8 mouse cellular contexts compared by ENCODE assay signal in the genomic region with DNA sequence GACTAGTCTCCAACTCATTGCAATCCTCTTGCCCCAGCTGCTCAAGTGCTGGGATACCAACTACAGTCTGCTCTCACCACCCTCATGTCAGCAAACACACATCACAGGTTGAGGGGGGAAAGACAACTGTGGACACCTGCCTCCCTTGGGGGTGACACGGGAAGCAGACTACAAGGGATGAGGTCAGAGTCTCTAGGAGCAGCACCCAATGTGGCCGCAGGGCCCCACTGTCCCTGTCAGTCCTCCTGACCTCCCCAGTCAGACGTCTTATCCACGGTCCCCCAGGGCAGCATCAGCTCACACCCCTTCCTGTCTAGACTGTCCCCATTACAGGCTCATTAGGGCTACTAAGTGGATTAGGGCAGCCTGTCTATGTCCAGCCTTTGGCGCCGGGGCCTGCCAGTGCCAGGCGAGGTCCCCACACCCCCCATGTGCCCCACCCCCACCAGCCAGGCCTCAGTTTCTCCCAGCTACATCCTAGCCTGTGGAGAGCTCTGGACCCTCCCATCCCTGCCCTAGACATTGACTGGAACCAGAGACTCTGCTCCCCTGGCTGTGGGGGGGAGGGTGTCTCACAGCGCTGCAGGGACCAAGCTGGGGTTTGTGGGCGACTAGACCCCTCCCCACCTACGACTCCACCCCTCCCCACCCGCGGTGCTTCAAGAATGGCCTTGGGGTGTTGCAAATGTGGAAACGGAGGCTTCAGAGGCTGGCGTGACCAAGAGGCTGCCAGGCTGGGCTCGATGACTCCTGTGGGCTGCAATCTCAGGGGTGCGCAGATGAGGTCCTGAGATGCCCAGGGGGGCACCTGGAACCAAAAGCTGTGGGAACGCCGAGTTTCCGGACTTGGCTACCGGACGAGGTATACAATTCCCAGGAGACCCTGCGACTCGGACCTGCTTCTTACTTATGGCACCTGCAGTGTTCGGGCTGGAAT. TPM values are rescaled to one million over a fixed set of nuclear protein-coding genes. Genes with fewer than 3 reads are reported as not detected.
DNase-seq lines count a peak whose midpoint lies in the region; ATAC-seq and TF ChIP-seq lines count a peak whose summit lies in the region.

No protein-coding gene starts in this region.

- H3K36me3 ChIP-seq in kidney, postnatal 0 days (ENCODE audit: insufficient read depth, low read length), result peaks cover 30% of the 10 kb centered on the region
- H3K36me3 ChIP-seq in embryonic facial prominence, embryonic 14.5 days (ENCODE audit: control insufficient read depth, insufficient read depth, low read length), result peaks cover 64% of the 10 kb centered on the region
- peaks cover 21% of the 10 kb centered on the region for H3K36me3 ChIP-seq in hindbrain, embryonic 16.5 days (ENCODE audit: control insufficient read depth, insufficient read depth, low read length)
- peaks cover 18% of the 10 kb centered on the region for H3K36me3 ChIP-seq in neural tube, embryonic 12.5 days

- no peak overlapping the region for H3K4me3 ChIP-seq in kidney, postnatal 0 days (replicated peaks; ENCODE audit: low read depth, low read length)
- H3K4me3 ChIP-seq in embryonic facial prominence, embryonic 14.5 days (ENCODE audit: low read depth, low read length), result peak overlapping the region; percentile 9; the same call in 1 of the 2 replicates
- H3K4me3 ChIP-seq in hindbrain, embryonic 16.5 days (ENCODE audit: low read length), result no peak overlapping the region
- H3K4me3 ChIP-seq in neural tube, embryonic 12.5 days, result peak overlapping the region; percentile 19

- no peaks in the 10 kb centered on the region for H3K27me3 ChIP-seq in kidney, postnatal 0 days (ENCODE audit: insufficient read depth, low read length)
- no peaks in the 10 kb centered on the region for H3K27me3 ChIP-seq in embryonic facial prominence, embryonic 14.5 days (replicated peaks; ENCODE audit: control insufficient read depth, insufficient read depth, low read length)
- H3K27me3 ChIP-seq in hindbrain, embryonic 16.5 days (replicated peaks; ENCODE audit: control insufficient read depth, insufficient read depth, low read length), result peaks cover 3% of the 10 kb centered on the region; the same call in 1 of the 2 replicates
- H3K27me3 ChIP-seq in neural tube, embryonic 12.5 days (replicated peaks), result peaks cover 30% of the 10 kb centered on the region

- DNase-seq in kidney, postnatal 0 days (ENCODE audit: low spot score), result no peak
- no peak for DNase-seq in kidney, adult 11 months
- DNase-seq in embryonic facial prominence, embryonic 14.5 days (ENCODE audit: low spot score), result no peak
- DNase-seq in adrenal gland, postnatal 25 days, result no peak
- DNase-seq in right cerebral cortex, adult 18-20 months, result no peak
- DNase-seq in cerebellum, postnatal 36 days, result no peak

- peak overlapping the region; percentile 30; the same call in 1 of the 2 replicates for H3K4me2 ChIP-seq in kidney, postnatal 0 days (ENCODE audit: low read length)
- H3K4me2 ChIP-seq in embryonic facial prominence, embryonic 14.5 days (ENCODE audit: low read depth, low read length), result peak overlapping the region; percentile 41
- peak overlapping the region; percentile 29 for H3K4me2 ChIP-seq in hindbrain, embryonic 16.5 days (ENCODE audit: low read length)
- peak overlapping the region; percentile 51 for H3K4me2 ChIP-seq in neural tube, embryonic 12.5 days (replicated peaks)

- no peak for ATAC-seq in kidney, postnatal 0 days (replicated peaks; ENCODE audit: low FRiP score, low read depth)
- ATAC-seq in embryonic facial prominence, embryonic 14.5 days (ENCODE audit: low read depth), result no peak
- ATAC-seq in hindbrain, embryonic 16.5 days, result no peak
- ATAC-seq in neural tube, embryonic 12.5 days (ENCODE audit: low FRiP score, low read depth), result no peak

- H3K4me1 ChIP-seq in kidney, postnatal 0 days (replicated peaks; ENCODE audit: insufficient read depth, low read length), result peaks cover 48% of the 10 kb centered on the region
- peaks cover 51% of the 10 kb centered on the region for H3K4me1 ChIP-seq in embryonic facial prominence, embryonic 14.5 days (ENCODE audit: control insufficient read depth, insufficient read depth, low read length)
- peaks cover 42% of the 10 kb centered on the region for H3K4me1 ChIP-seq in hindbrain, embryonic 16.5 days (ENCODE audit: control insufficient read depth, insufficient read depth, low read depth, low read length)
- peaks cover 66% of the 10 kb centered on the region for H3K4me1 ChIP-seq in neural tube, embryonic 12.5 days

- WGBS in kidney, postnatal 0 days, result 55% methylated on average over 24 of the region's 24 CpGs
- WGBS in embryonic facial prominence, embryonic 14.5 days, result 29% methylated on average over 17 of the region's 24 CpGs
- WGBS in hindbrain, embryonic 16.5 days, result 29% methylated on average over 24 of the region's 24 CpGs
- WGBS in neural tube, embryonic 12.5 days, result 22% methylated on average over 24 of the region's 24 CpGs

- TF ChIP-seq CTCF in kidney, postnatal 0 days (IDR thresholded peaks at IDR 0.05; ENCODE audit: low read depth), result no peak

- no peaks in the 10 kb centered on the region for H3K9me3 ChIP-seq in kidney, postnatal 0 days (replicated peaks; ENCODE audit: low read length)
- H3K9me3 ChIP-seq in embryonic facial prominence, embryonic 14.5 days (ENCODE audit: control insufficient read depth, low read length), result no peaks in the 10 kb centered on the region
- no peaks in the 10 kb centered on the region for H3K9me3 ChIP-seq in hindbrain, embryonic 16.5 days (ENCODE audit: control insufficient read depth, low read length)
- no peaks in the 10 kb centered on the region for H3K9me3 ChIP-seq in neural tube, embryonic 12.5 days

- no peak overlapping the region for H3K9ac ChIP-seq in kidney, postnatal 0 days (ENCODE audit: low read depth, low read length)
- peak overlapping the region; percentile 41; the same call in 1 of the 2 replicates for H3K9ac ChIP-seq in embryonic facial prominence, embryonic 14.5 days (ENCODE audit: low read depth, low read length)
- no peak overlapping the region for H3K9ac ChIP-seq in hindbrain, embryonic 16.5 days (ENCODE audit: low read depth, low read length)
- peak overlapping the region; percentile 21; the same call in 1 of the 2 replicates for H3K9ac ChIP-seq in neural tube, embryonic 12.5 days

- H3K27ac ChIP-seq in kidney, postnatal 0 days, result no peak overlapping the region
- no peak overlapping the region for H3K27ac ChIP-seq in embryonic facial prominence, embryonic 14.5 days (replicated peaks; ENCODE audit: low read depth, low read length)
- H3K27ac ChIP-seq in hindbrain, embryonic 16.5 days (ENCODE audit: low read depth, low read length), result peak overlapping the region; percentile 26; the same call in 1 of the 2 replicates
- 0 out of 2 replicates have a peak overlapping the region, but pooled peaks have one; percentile 15 for H3K27ac ChIP-seq in neural tube, embryonic 12.5 days

RNA-seq across cellular contexts. Expression of gene Smim24, which starts 13.9 kb away (rescaled TPM):
- 62.4 and 68.6 TPM in 2 replicates for polyA plus RNA-seq in kidney, postnatal 0 days (2015; fragmentation: Nextera tagmentation; extraction: Ambion mirVana)
- 3.9 and 4.1 TPM in 2 replicates for polyA plus RNA-seq in embryonic facial prominence, embryonic 14.5 days (2014; fragmentation: Nextera tagmentation; extraction: Ambion mirVana)
- polyA plus RNA-seq in hindbrain, embryonic 16.5 days (2015; fragmentation: Nextera tagmentation; extraction: Ambion mirVana), result 1.6 and 2.3 TPM in 2 replicates
- 2.1 and 2.7 TPM in 2 replicates for polyA plus RNA-seq in neural tube, embryonic 12.5 days (2016; fragmentation: Nextera tagmentation; extraction: Ambion mirVana)
- 1.4 TPM in 1 of 2 replicates, not detected in the other for total RNA-seq in adrenal gland, postnatal 25 days (2021)

RNA-seq across cellular contexts. Expression of gene Gm48552, which starts 18.0 kb away (rescaled TPM):
- 0.82 and 1.9 TPM in 2 replicates for polyA plus RNA-seq in kidney, postnatal 0 days (2015; fragmentation: Nextera tagmentation; extraction: Ambion mirVana)
- 0.77 and 0.88 TPM in 2 replicates for polyA plus RNA-seq in embryonic facial prominence, embryonic 14.5 days (2014; fragmentation: Nextera tagmentation; extraction: Ambion mirVana)
- polyA plus RNA-seq in hindbrain, embryonic 16.5 days (2015; fragmentation: Nextera tagmentation; extraction: Ambion mirVana), result 1.5 and 2.2 TPM in 2 replicates
- 2.3 and 2.5 TPM in 2 replicates for polyA plus RNA-seq in neural tube, embryonic 12.5 days (2016; fragmentation: Nextera tagmentation; extraction: Ambion mirVana)
- 1.5 TPM in 1 of 2 replicates, not detected in the other for total RNA-seq in adrenal gland, postnatal 25 days (2021)

RNA-seq across cellular contexts. Expression of gene Gm48551, which starts 22.5 kb away (rescaled TPM):
- polyA plus RNA-seq in kidney, postnatal 0 days (2015; fragmentation: Nextera tagmentation; extraction: Ambion mirVana), result 1.9 and 2.1 TPM in 2 replicates
- polyA plus RNA-seq in embryonic facial prominence, embryonic 14.5 days (2014; fragmentation: Nextera tagmentation; extraction: Ambion mirVana), result 2.4 and 2.6 TPM in 2 replicates
- polyA plus RNA-seq in hindbrain, embryonic 16.5 days (2015; fragmentation: Nextera tagmentation; extraction: Ambion mirVana), result 7.9 and 9.4 TPM in 2 replicates
- polyA plus RNA-seq in neural tube, embryonic 12.5 days (2016; fragmentation: Nextera tagmentation; extraction: Ambion mirVana), result 5.0 and 5.3 TPM in 2 replicates
- 1.7 TPM in 2 replicates for total RNA-seq in adrenal gland, postnatal 25 days (2021)

RNA-seq across cellular contexts. Expression of gene Dohh, which starts 22.5 kb away (rescaled TPM):
- polyA plus RNA-seq in kidney, postnatal 0 days (2015; fragmentation: Nextera tagmentation; extraction: Ambion mirVana), result 74.3 and 80.6 TPM in 2 replicates
- 61.4 and 67.1 TPM in 2 replicates for polyA plus RNA-seq in embryonic facial prominence, embryonic 14.5 days (2014; fragmentation: Nextera tagmentation; extraction: Ambion mirVana)
- 99.8 and 108 TPM in 2 replicates for polyA plus RNA-seq in hindbrain, embryonic 16.5 days (2015; fragmentation: Nextera tagmentation; extraction: Ambion mirVana)
- 75.6 and 77.9 TPM in 2 replicates for polyA plus RNA-seq in neural tube, embryonic 12.5 days (2016; fragmentation: Nextera tagmentation; extraction: Ambion mirVana)
- 48.4 and 52.7 TPM in 2 replicates for total RNA-seq in adrenal gland, postnatal 25 days (2021)

RNA-seq across cellular contexts. Expression of gene Fzr1, which starts 28.5 kb away (rescaled TPM):
- polyA plus RNA-seq in kidney, postnatal 0 days (2015; fragmentation: Nextera tagmentation; extraction: Ambion mirVana), result 67.5 and 70.6 TPM in 2 replicates
- polyA plus RNA-seq in embryonic facial prominence, embryonic 14.5 days (2014; fragmentation: Nextera tagmentation; extraction: Ambion mirVana), result 69.5 and 90.1 TPM in 2 replicates
- 149 and 156 TPM in 2 replicates for polyA plus RNA-seq in hindbrain, embryonic 16.5 days (2015; fragmentation: Nextera tagmentation; extraction: Ambion mirVana)
- polyA plus RNA-seq in neural tube, embryonic 12.5 days (2016; fragmentation: Nextera tagmentation; extraction: Ambion mirVana), result 136 and 138 TPM in 2 replicates
- total RNA-seq in adrenal gland, postnatal 25 days (2021), result 49.3 and 51.6 TPM in 2 replicates

Comparison
In these comparisons a context has a peak if more than half of its experiments do, and no peak if none do; other contexts are left out.
1. H3K27ac ChIP-seq: peak in hindbrain, embryonic 16.5 days (single experiment) and neural tube, embryonic 12.5 days (single experiment); none in kidney, postnatal 0 days (single experiment) and embryonic facial prominence, embryonic 14.5 days (single experiment).
2. H3K4me3 ChIP-seq: peak in embryonic facial prominence, embryonic 14.5 days (single experiment) and neural tube, embryonic 12.5 days (single experiment); none in kidney, postnatal 0 days (single experiment) and hindbrain, embryonic 16.5 days (single experiment).
3. H3K9ac ChIP-seq: peak in embryonic facial prominence, embryonic 14.5 days (single experiment) and neural tube, embryonic 12.5 days (single experiment); none in kidney, postnatal 0 days (single experiment) and hindbrain, embryonic 16.5 days (single experiment).
4. RNA of gene Smim24, which starts 13.9 kb away (polyA plus RNA-seq): 62.4 to 68.6 TPM in kidney, postnatal 0 days; 3.9 to 4.1 TPM in embryonic facial prominence, embryonic 14.5 days, 2.1 to 2.7 TPM in neural tube, embryonic 12.5 days and 1.6 to 2.3 TPM in hindbrain, embryonic 16.5 days; every median in the first group is over 10 times any median in the second.
5. Peak in every context shown above with its lines, with median percentiles within 50 percentile points of each other: H3K4me2 ChIP-seq.